Mouse (Mus musculus): ENCODE results near the gene Slc35b4. TPM values are rescaled to one million over a fixed set of nuclear protein-coding genes. Genes with fewer than 3 reads are reported as not detected.
A peak's percentile ranks its signal among the peaks of the same experiment; 100 is the strongest.

The Slc35b4 gene
- total RNA-seq, 2 experiments from 2014 or later: 45.7 to 45.9 TPM

GRCm38 (mm10) chr6:34138366-34138765, 38.5 kb downstream of the Slc35b4 start:
- DNase-seq (ENCODE audit: low spot score in 2 of 2): no peak

GRCm38 (mm10) chr6:34132391-34132790, 44.5 kb downstream of the Slc35b4 start:
- DNase-seq (ENCODE audit: low spot score in 2 of 2): no peak

- DNase-seq (ENCODE audit: low spot score in 2 of 2): no peak
Measured at GRCm38 (mm10) chr6:34129261-34129660, 47.6 kb downstream of the Slc35b4 start.

- no peak for DNase-seq (ENCODE audit: low spot score in 2 of 2)
Measured at GRCm38 (mm10) chr6:34124401-34124800, 52.5 kb downstream of the Slc35b4 start.

- no peak for DNase-seq (ENCODE audit: low spot score in 2 of 2)
Measured at GRCm38 (mm10) chr6:34116838-34117478, 60.0 kb downstream of the Slc35b4 start.

GRCm38 (mm10) chr6:34111406-34111805, 65.5 kb downstream of the Slc35b4 start:
- peak in 1 of 2 experiments; percentile 8 for DNase-seq (ENCODE audit: low spot score in 2 of 2)

- no peak for DNase-seq (ENCODE audit: low spot score in 2 of 2)
Measured at GRCm38 (mm10) chr6:34110571-34110970, 66.3 kb downstream of the Slc35b4 start.

Other genes starting within 250 kb of the Slc35b4 start
- 1 to 10 TPM; 2.6 to 4.4 TPM for gene Lrguk, start 147.7 kb downstream of the Slc35b4 start, total RNA-seq (2021)
- gene Akr1b3, start 140.4 kb upstream of the Slc35b4 start, total RNA-seq (2021): 10 to 100 TPM; 39.7 to 42.0 TPM
- gene Akr1b8, start 177.0 kb upstream of the Slc35b4 start, total RNA-seq (2021): 1 to 10 TPM in 1 of 2 experiments, under 1 TPM in 1; 0.67 to 1.0 TPM
- 10 to 100 TPM; 23.2 to 26.3 TPM for gene Akr1b10, start 207.1 kb upstream of the Slc35b4 start, total RNA-seq (2021)
- gene Akr1b7, start 235.2 kb upstream of the Slc35b4 start, total RNA-seq (2021): not detected

Measured in layer of hippocampus, postnatal 14 days (tissue).